Mouse (Mus musculus) small intestine, adult 2 months (tissue): ENCODE results near the gene Grid2ip.

Experiments used
- CTCF ChIP-seq: fragments of 200-500 bp; IDR thresholded peaks from 2 replicates; pipeline ENCODE4 v1.5.1; 2012; ENCODE audit warnings: low read depth, mild to moderate bottlenecking, control low read depth, inconsistent platforms, low read length, moderate library complexity, mixed read lengths; ENCODE audit not compliant: insufficient replicate concordance, insufficient read length; ENCODE audit errors: extremely low read depth
- POLR2A ChIP-seq: fragments of 200-500 bp; IDR thresholded peaks from 2 replicates; pipeline ENCODE4 v1.6.1; 2012; ENCODE audit warnings: low read depth, mild to moderate bottlenecking, control low read depth, inconsistent platforms, low read length, moderate library complexity

DNA sequence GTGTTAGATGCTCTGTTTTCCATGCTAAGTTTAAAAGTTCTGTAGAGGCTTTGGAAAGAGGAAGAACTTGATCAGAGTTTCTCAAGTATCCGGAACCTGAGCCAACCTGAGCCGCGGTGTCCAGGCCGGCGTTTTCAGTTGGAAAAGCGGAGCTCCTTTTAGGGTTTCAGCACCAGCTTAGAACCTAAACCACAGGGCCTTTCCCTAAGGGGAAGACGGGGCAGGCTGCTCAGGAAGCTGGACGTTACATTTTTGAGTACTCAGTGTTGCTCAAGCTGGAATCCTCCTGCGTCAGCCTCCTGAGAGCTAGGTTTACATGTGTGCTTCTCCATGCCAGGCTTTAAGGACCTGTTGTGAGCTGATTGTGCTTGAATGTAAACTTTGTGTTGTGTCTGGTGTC is 49.4 kb downstream of the Grid2ip start:
- TF ChIP-seq CTCF (no peak), POLR2A (no peak)
